Comparison of ENCODE assay signal across 31 mouse cellular contexts in genomic region chr8:107936725-107937124, GRCm38 (mm10).
"Had no signal": no experiment of that assay in that cellular context is flagged by ENCODE, and none has a peak within 500 bp of the region (broad histone marks: within the 10 kb centered on the region; RNA-seq: fewer than 3 reads in every experiment).

No protein-coding gene starts in this region.

- H3K27me3 ChIP-seq: limb, embryonic 13.5 days; limb, embryonic 15.5 days; liver, embryonic 13.5 days; megakaryocyte, embryonic 14.5 days; midbrain, embryonic 13.5 days; neural tube, embryonic 12.5 days had no signal

- H3K4me2 ChIP-seq: limb, embryonic 12.5 days; limb, embryonic 13.5 days; limb, embryonic 15.5 days; liver, embryonic 11.5 days; liver, embryonic 12.5 days; liver, embryonic 13.5 days; liver, embryonic 15.5 days; lung, embryonic 14.5 days; lung, embryonic 15.5 days; midbrain, embryonic 12.5 days; midbrain, embryonic 13.5 days; neural tube, embryonic 12.5 days had no signal

- H3K27ac ChIP-seq: left cerebral cortex, adult 2 months; limb, embryonic 10.5 days; limb, embryonic 12.5 days; limb, embryonic 13.5 days; limb, embryonic 15.5 days; liver, embryonic 12.5 days; liver, embryonic 13.5 days; liver, embryonic 14.5 days; liver, embryonic 15.5 days; lung, embryonic 15.5 days; macrophage; midbrain, embryonic 10.5 days; midbrain, embryonic 12.5 days; midbrain, embryonic 13.5 days; neural tube, embryonic 12.5 days had no signal

- ATAC-seq: liver, embryonic 12.5 days; liver, postnatal 0 days; lung, postnatal 0 days; midbrain, embryonic 13.5 days; midbrain, embryonic 16.5 days had no signal

- DNase-seq: left cerebral cortex, postnatal 4 days; liver; liver, embryonic 13.5 days; liver, postnatal 0 days; lung, adult 18-20 months; lung, adult 2 months; lung, embryonic 14.5 days; lung, postnatal 10 days; lung, postnatal 14 days; lung, postnatal 36 days; lung, postnatal 4 days; midbrain, embryonic 14.5 days had no signal

- H3K9me3 ChIP-seq: limb, embryonic 10.5 days; limb, embryonic 12.5 days; limb, embryonic 13.5 days; limb, embryonic 15.5 days; liver, embryonic 12.5 days; liver, embryonic 13.5 days; liver, embryonic 15.5 days; lung, embryonic 15.5 days; midbrain, embryonic 10.5 days; midbrain, embryonic 12.5 days; midbrain, embryonic 13.5 days; neural tube, embryonic 12.5 days had no signal

- H3K9ac ChIP-seq: limb, embryonic 12.5 days; limb, embryonic 13.5 days; limb, embryonic 15.5 days; liver, embryonic 12.5 days; liver, embryonic 13.5 days; liver, embryonic 14.5 days; liver, embryonic 15.5 days; liver, postnatal 0 days; lung, embryonic 14.5 days; lung, embryonic 15.5 days; midbrain, embryonic 12.5 days; midbrain, embryonic 13.5 days; neural tube, embryonic 12.5 days had no signal

- H3K4me3 ChIP-seq: left cerebral cortex, adult 2 months; limb, embryonic 10.5 days; limb, embryonic 12.5 days; limb, embryonic 13.5 days; limb, embryonic 15.5 days; liver, embryonic 12.5 days; liver, embryonic 13.5 days; liver, embryonic 15.5 days; lung, embryonic 15.5 days; megakaryocyte, embryonic 14.5 days; midbrain, embryonic 10.5 days; midbrain, embryonic 12.5 days; midbrain, embryonic 13.5 days; myocyte; neural tube, embryonic 12.5 days had no signal

- H3K4me1 ChIP-seq: limb, embryonic 15.5 days; liver, embryonic 12.5 days; liver, embryonic 13.5 days; liver, embryonic 15.5 days; lung, embryonic 15.5 days; megakaryocyte, embryonic 14.5 days had no signal

- H3K36me3 ChIP-seq: limb, embryonic 10.5 days; limb, embryonic 12.5 days; limb, embryonic 13.5 days; limb, embryonic 15.5 days; liver, embryonic 12.5 days; liver, embryonic 13.5 days; liver, embryonic 15.5 days; lung, embryonic 15.5 days; midbrain, embryonic 10.5 days; midbrain, embryonic 12.5 days; midbrain, embryonic 13.5 days; neural tube, embryonic 12.5 days had no signal
